Mouse (Mus musculus) gonadal fat pad, adult 2 months (tissue): Measurements from ENCODE around the gene Tceal5. TPM values are rescaled to one million over a fixed set of nuclear protein-coding genes. Genes with fewer than 3 reads are reported as not detected.

ENCODE experiments used
- DNase-seq: peaks from one replicate; pipeline ENCODE4 v3.0.0-alpha.2; 2012; ENCODE audit warnings: low read depth
- polyA plus RNA-seq: library from polyadenylated mRNA; depleted of rRNA; stranded (reverse); fragments of >200 nt; gene quantifications from 2 replicates; pipeline ENCODE4 v1.2.3, GENCODE M21; 2012; rRNA removed

Tceal5 gene
- polyA plus RNA-seq, 1 experiment, result 0.22 TPM

DNA sequence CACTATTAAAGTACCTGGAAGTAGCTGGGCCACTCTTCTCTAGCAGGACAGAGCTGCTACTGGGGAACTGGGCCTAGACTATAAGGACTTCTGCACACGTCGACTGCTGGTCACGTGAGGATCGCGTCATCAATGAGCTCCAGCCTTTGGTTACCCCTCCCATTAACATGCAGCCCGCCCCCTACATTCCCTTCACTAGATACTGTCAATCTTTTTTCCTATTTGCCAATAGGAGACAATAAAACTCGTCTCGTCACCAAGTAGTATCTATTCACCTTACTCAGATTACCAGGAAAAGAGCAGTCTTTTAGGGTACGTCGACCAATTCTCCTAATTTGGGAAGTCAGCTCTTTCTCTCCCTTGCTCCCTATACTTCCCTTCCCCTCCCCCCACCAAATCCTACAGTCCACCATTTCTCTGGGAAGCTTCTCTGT lies 31.5 kb downstream of the Tceal5 start, which contains the start of gene Tceal8:
TSS of gene Tceal8 (minus strand) at position 225 of the 434 bp plus-strand sequence.
- no peak for DNase-seq

DNA sequence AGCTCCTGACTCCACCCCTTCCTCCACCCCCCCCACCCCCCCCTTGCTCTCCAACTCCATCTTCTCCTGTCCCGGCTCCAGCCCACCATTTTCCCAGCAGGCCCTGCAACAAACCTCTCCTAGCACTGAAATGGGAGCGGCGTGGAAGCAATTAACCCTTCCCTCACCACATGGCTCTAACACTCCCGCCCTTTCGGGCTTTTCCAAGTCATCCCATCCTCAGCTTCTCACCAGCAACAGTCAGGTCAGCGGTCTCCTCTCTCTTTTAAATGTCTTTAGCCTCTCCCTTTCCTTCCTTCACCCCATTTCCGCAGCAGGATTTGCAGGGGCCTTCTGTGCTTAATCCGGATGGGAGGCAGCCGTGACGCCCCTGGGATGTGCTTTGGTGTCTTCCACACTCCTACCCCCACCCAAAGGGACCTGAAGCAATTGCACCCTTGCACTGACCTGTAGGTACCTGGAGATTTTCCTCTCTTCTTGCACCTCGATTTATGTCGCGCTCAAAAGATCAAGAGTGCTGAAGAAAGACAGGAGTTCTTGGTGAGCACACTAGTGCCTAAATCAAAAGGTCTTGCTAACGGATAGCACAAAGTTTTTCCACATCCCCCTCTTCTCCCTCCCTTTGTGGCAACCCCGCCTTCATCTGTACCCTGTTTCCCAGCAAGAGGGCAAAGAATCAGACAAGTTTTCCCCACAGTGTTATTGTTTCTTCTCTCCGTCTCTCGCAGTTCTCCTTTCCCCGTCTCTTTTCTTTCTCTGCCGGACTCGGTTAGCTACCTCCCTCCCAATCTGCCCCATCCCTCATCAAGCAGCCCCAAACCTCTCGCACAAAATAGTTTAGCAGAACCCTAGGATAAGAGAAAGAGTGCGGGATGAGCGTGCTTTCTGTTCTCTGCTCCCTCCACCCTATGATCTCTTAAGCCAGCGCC lies 32.2 kb downstream of the Tceal5 start:
- DNase-seq, result no peak

DNA sequence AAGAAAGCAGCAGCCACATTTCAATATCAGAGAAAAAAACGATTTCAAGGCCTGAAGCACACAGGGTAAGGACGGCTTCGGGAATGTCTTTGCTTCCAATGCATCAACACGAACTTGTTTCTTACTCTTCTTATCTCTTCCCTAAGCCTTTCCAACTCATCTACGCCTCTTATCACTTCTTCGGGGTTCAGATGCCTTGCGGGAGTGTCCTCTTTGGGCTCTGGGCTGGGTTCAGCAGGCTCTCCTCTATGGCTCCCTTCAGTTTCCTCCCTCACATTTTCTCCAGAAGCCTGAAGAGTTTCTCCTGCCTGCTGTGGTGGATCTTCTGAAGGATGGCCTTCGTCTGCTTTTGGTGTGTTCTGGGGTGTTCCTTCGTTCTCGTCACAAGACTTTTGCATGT lies 33.1 kb downstream of the Tceal5 start:
- DNase-seq, result no peak

Other genes with a start within 250 kb of the Tceal5 start
- gene Arxes2, start 210.1 kb downstream of the Tceal5 start, polyA plus RNA-seq, result 33.6 and 36.5 TPM in 2 replicates
- gene Arxes1, start 170.5 kb downstream of the Tceal5 start, polyA plus RNA-seq, result 7.1 and 8.7 TPM in 2 replicates
- 18.0 and 40.5 TPM in 2 replicates for gene Bex2, start 135.6 kb downstream of the Tceal5 start, polyA plus RNA-seq
- gene Nxf3, start 118.6 kb downstream of the Tceal5 start, polyA plus RNA-seq, result 39.1 and 41.1 TPM in 2 replicates
- gene Bex4, start 64.9 kb downstream of the Tceal5 start, polyA plus RNA-seq, result 9.5 and 16.9 TPM in 2 replicates
- 19.2 and 29.3 TPM in 2 replicates for gene Tceal8, start 31.5 kb downstream of the Tceal5 start, polyA plus RNA-seq
- not detected in 2 replicates for gene Tceal7, start 10.9 kb upstream of the Tceal5 start, polyA plus RNA-seq
- 3.3 and 7.0 TPM in 2 replicates for gene Bex1, start 11.6 kb upstream of the Tceal5 start, polyA plus RNA-seq
- gene Tceal9, start 41.2 kb upstream of the Tceal5 start, polyA plus RNA-seq, result 25.5 and 31.8 TPM in 2 replicates
- 75.4 and 93.5 TPM in 2 replicates for gene Bex3, start 66.4 kb upstream of the Tceal5 start, polyA plus RNA-seq